Mouse (Mus musculus) spleen, adult 2 months (tissue): ENCODE results near the gene Trmu.

Experiments used
- CTCF ChIP-seq: fragments of 200-500 bp; IDR thresholded peaks from 2 replicates; pipeline ENCODE4 v1.5.1; 2011; ENCODE audit warnings: mild to moderate bottlenecking, inconsistent platforms; ENCODE audit not compliant: insufficient read depth, insufficient read length, insufficient replicate concordance; ENCODE audit errors: extremely low read depth
- POLR2A ChIP-seq: fragments of 200-500 bp; IDR thresholded peaks from 2 replicates; pipeline ENCODE4 v1.6.1; 2011; ENCODE audit warnings: low read depth, low read length, inconsistent platforms

DNA sequence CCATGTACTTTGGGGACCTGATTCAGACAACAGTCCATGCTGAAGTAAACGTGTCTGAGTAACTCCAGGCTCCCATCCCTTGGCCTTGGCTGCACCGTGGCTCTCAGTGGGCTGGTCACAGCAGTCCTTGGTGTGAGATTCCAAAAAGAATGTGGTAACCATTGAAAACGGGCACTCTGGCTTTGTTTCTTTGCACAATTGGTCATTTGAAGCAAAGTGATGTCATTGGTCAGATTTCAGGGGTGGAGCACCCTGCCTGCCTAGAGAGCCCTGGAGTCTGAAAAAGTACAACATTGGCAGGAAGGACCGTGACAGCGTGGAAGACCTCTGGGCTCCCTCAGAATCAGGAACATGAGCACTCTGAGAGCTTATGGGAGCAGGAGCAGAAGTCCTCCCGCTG is 20.3 kb downstream of the Trmu start:
- TF ChIP-seq CTCF (no peak), POLR2A (no peak)
